Mouse (Mus musculus) embryonic facial prominence, embryonic 14.5 days (tissue): ENCODE measurements around the gene Mbd3. TPM values are rescaled to one million over a fixed set of nuclear protein-coding genes. Genes with fewer than 3 reads are reported as not detected.
A peak's percentile ranks its signal among the peaks of the same experiment; 100 is the strongest.

Experiments
- ATAC-seq: fragments of 200-750 bp; cut with Nextera tagmentation; 2 replicates; pipeline ENCODE4 v1.8.0; 2017; ENCODE audit warnings: low read depth, moderate number of reproducible peaks, moderate TSS enrichment
- DNase-seq: peaks from one replicate; pipeline ENCODE4 v3.0.0-alpha.2; 2015; ENCODE audit warnings: low spot score
- H3K27ac ChIP-seq: fragments of 300-500 bp; sonication (generic); replicated peaks from 2 replicates; pipeline ENCODE4 v1.5.1; 2014; ENCODE audit warnings: low read depth, mild to moderate bottlenecking, low read length, moderate library complexity
- H3K27me3 ChIP-seq: fragments of 300-500 bp; sonication (generic); replicated peaks from 2 replicates; pipeline ENCODE4 v1.6.1; 2014; ENCODE audit warnings: low read length; ENCODE audit not compliant: control insufficient read depth, insufficient read depth
- H3K36me3 ChIP-seq: fragments of 300-500 bp; sonication (generic); 2 replicates; pipeline ENCODE4 v1.6.1; 2014; ENCODE audit warnings: low read length, mixed read lengths; ENCODE audit not compliant: control insufficient read depth, insufficient read depth
- H3K4me1 ChIP-seq: fragments of 300-500 bp; sonication (generic); 2 replicates; pipeline ENCODE4 v1.6.1; 2014; ENCODE audit warnings: antibody characterized with exemption, low read length; ENCODE audit not compliant: control insufficient read depth, insufficient read depth
- H3K4me2 ChIP-seq: fragments of 300-500 bp; sonication (generic); 2 replicates; pipeline ENCODE4 v1.6.1; 2014; ENCODE audit warnings: low read depth, mild to moderate bottlenecking, low read length, moderate library complexity, mixed read lengths
- H3K4me3 ChIP-seq: fragments of 300-500 bp; sonication (generic); 2 replicates; pipeline ENCODE4 v1.5.1; 2014; ENCODE audit warnings: low read depth, mild to moderate bottlenecking, low read length
- H3K9ac ChIP-seq: fragments of 300-500 bp; sonication (generic); 2 replicates; pipeline ENCODE4 v1.6.1; 2014; ENCODE audit warnings: low read depth, mild to moderate bottlenecking, low read length, moderate library complexity, mixed read lengths
- H3K9me3 ChIP-seq: fragments of 300-500 bp; sonication (generic); 2 replicates; pipeline ENCODE4 v1.6.1; 2016; ENCODE audit warnings: low read length; ENCODE audit not compliant: control insufficient read depth
- WGBS: fragments of 180-500 bp; shearing (Covaris S2); extraction: QIAGEN DNeasy Blood & Tissue Kit; methylation state at CpG from one replicate; pipeline ENCODE4 v1.1.7; 2014; 5-methylcytosine and 5-hydroxymethylcytosine counted together
- polyA plus RNA-seq: library from polyadenylated mRNA; unstranded; fragments of >200 nt; fragmentation: Nextera tagmentation; extraction: Ambion mirVana; gene quantifications from 2 replicates; pipeline ENCODE4 v1.2.1, GENCODE M21; 2014

Gene Mbd3
- polyA plus RNA-seq, 1 experiment from 2014 or later: 164 TPM

GRCm38 (mm10) chr10:80419419-80419818 is 20.1 kb upstream of the Mbd3 start:
- Histone ChIP-seq H3K27me3 (no peaks in the 10 kb centered on the region), H3K27ac (no peak overlapping the region), H3K9ac (no peak overlapping the region), H3K36me3 (peaks cover 94% of the 10 kb centered on the region), H3K4me2 (no peak overlapping the region), H3K9me3 (no peaks in the 10 kb centered on the region), H3K4me1 (no peaks in the 10 kb centered on the region), H3K4me3 (no peak overlapping the region)
- ATAC-seq: peak; percentile 16; the same call in 1 of the 2 replicates
- 81% methylated on average over 8 of the region's 8 CpGs for WGBS
- peak; percentile 20 for DNase-seq

- ATAC-seq (peak; percentile 45; the same call in 1 of the 2 replicates), DNase-seq (peak; percentile 84)
- 48% methylated on average over 3 of the region's 3 CpGs for WGBS
- Histone ChIP-seq H3K4me1 (no peaks in the 10 kb centered on the region), H3K27ac (no peak overlapping the region), H3K9me3 (no peaks in the 10 kb centered on the region), H3K36me3 (peaks cover 98% of the 10 kb centered on the region), H3K9ac (no peak overlapping the region), H3K27me3 (no peaks in the 10 kb centered on the region), H3K4me3 (no peak overlapping the region), H3K4me2 (no peak overlapping the region)
Measured at GRCm38 (mm10) chr10:80418311-80418710, 19.0 kb upstream of the Mbd3 start.

DNA sequence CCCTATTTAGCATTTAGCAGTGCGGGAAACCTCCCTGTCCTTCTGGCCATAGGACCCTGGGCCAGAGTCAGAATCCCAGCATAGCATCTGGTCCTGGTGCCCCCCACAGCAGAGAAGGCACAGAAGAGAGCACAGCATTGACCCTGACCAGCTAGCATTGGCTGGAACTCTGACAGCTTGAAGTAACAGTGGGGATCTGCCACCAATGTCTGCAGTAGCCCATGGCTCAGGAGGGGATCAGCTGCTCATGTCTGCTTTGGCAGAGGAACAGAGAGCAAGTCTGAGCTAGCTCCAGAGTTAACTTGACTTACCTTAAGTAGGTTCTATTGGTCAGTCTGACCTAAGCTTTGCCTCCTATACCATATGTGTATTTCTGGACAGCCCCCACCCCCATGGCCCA is 18.5 kb upstream of the Mbd3 start:
- Histone ChIP-seq H3K27ac (no peak overlapping the region), H3K4me3 (no peak overlapping the region), H3K4me2 (no peak overlapping the region), H3K27me3 (no peaks in the 10 kb centered on the region), H3K9me3 (no peaks in the 10 kb centered on the region), H3K4me1 (no peaks in the 10 kb centered on the region), H3K9ac (no peak overlapping the region), H3K36me3 (peaks cover 100% of the 10 kb centered on the region)
- 82% methylated on average over 1 of the region's 1 CpGs for WGBS
- DNase-seq (no peak), ATAC-seq (no peak)

- Histone ChIP-seq H3K9ac (no peak overlapping the region), H3K4me3 (no peak overlapping the region), H3K36me3 (peaks cover 100% of the 10 kb centered on the region), H3K27me3 (no peaks in the 10 kb centered on the region), H3K9me3 (no peaks in the 10 kb centered on the region), H3K4me1 (no peaks in the 10 kb centered on the region), H3K27ac (no peak overlapping the region), H3K4me2 (no peak overlapping the region)
- DNase-seq (no peak), ATAC-seq (no peak)
- 80% methylated on average over 7 of the region's 10 CpGs for WGBS
Measured at GRCm38 (mm10) chr10:80417371-80417770, 18.0 kb upstream of the Mbd3 start.

GRCm38 (mm10) chr10:80415566-80415965 is 16.2 kb upstream of the Mbd3 start:
- Histone ChIP-seq H3K27ac (no peak overlapping the region), H3K4me2 (no peak overlapping the region), H3K9me3 (no peaks in the 10 kb centered on the region), H3K27me3 (no peaks in the 10 kb centered on the region), H3K36me3 (peaks cover 100% of the 10 kb centered on the region), H3K4me1 (no peaks in the 10 kb centered on the region), H3K9ac (no peak overlapping the region), H3K4me3 (no peak overlapping the region)
- DNase-seq: no peak
- WGBS: 94% methylated on average over 7 of the region's 7 CpGs
- ATAC-seq: no peak

GRCm38 (mm10) chr10:80412656-80413541 is 13.5 kb upstream of the Mbd3 start:
- no peak overlapping the region for H3K4me2 ChIP-seq
- no peaks in the 10 kb centered on the region for H3K4me1 ChIP-seq
- no peak overlapping the region for H3K9ac ChIP-seq
- WGBS: 87% methylated on average over 40 of the region's 44 CpGs
- no peak for DNase-seq
- no peaks in the 10 kb centered on the region for H3K27me3 ChIP-seq
- no peaks in the 10 kb centered on the region for H3K9me3 ChIP-seq
- H3K36me3 ChIP-seq: peaks cover 93% of the 10 kb centered on the region
- ATAC-seq: no peak
- H3K4me3 ChIP-seq: no peak overlapping the region
- H3K27ac ChIP-seq: no peak overlapping the region

- Histone ChIP-seq H3K36me3 (peaks cover 58% of the 10 kb centered on the region), H3K27ac (no peak overlapping the region), H3K4me3 (no peak overlapping the region), H3K27me3 (no peaks in the 10 kb centered on the region), H3K4me1 (peaks cover 13% of the 10 kb centered on the region), H3K4me2 (no peak overlapping the region), H3K9me3 (no peaks in the 10 kb centered on the region), H3K9ac (peak overlapping the region; percentile 74; the same call in 1 of the 2 replicates)
- no peak for ATAC-seq
- DNase-seq: no peak
- 35% methylated on average over 4 of the region's 4 CpGs for WGBS
Measured at GRCm38 (mm10) chr10:80407924-80408323, 8.6 kb upstream of the Mbd3 start.

GRCm38 (mm10) chr10:80406684-80407501 is 7.5 kb upstream of the Mbd3 start, which contains the start of gene Uqcr11:
Uqcr11 (minus strand) TSS chr10:80406830.
- H3K36me3 ChIP-seq: peaks cover 57% of the 10 kb centered on the region
- peak within 1 kb of the TSS; percentile 88 for H3K27ac ChIP-seq
- peak within 1 kb of the TSS; percentile 74 for H3K9ac ChIP-seq
- DNase-seq (peak; percentile 96), ATAC-seq (peak; percentile 91)
- H3K4me1 ChIP-seq: peaks cover 13% of the 10 kb centered on the region
- peak within 1 kb of the TSS; percentile 66 for H3K4me3 ChIP-seq
- H3K4me2 ChIP-seq: peak within 1 kb of the TSS; percentile 85
- under 1% methylated on average over 27 of the region's 27 CpGs for WGBS
- H3K9me3 ChIP-seq: no peaks in the 10 kb centered on the region
- H3K27me3 ChIP-seq: no peaks in the 10 kb centered on the region
